Mouse (Mus musculus): ENCODE measurements at regions not wholly inside any gene's neighbourhood (a gene's known extent, or its start where the extent isn't known, plus 50 kb on each side); places are given as distances from the start of the nearest gene placed in this dataset.

DNA sequence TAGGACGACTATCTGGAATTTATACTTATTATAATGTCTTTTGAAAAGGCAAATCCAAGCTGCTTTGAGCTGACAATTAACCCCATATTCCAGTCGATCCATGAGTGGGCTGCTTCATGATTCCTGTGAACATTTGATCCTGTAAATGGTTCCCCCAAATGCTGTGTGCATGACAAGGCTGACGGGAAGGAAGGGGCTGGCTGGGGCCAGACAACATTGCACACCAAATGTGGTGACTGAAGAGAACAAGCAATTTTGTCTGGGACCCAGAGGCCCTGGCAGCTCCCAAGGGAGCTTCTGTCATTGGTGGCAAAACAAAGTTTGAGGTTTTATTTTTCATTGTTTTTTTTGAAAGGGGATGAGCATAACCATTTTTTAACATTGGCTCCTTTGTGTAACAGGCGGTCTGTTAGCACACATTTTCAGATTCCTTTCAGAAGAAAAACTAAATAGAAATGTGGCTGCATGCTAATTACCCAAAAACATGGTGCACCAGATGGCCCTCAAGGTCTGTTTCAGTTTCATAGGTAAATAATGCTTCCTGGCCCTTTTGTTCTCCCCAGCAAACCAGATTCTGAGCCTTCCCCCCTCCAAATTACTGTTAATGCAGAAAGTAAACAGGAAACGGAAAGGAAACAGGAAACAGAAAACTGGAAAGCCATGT, 348.6 kb upstream of the Cd180 start:
- DNase-seq (ENCODE audit: low spot score): no peak

DNA sequence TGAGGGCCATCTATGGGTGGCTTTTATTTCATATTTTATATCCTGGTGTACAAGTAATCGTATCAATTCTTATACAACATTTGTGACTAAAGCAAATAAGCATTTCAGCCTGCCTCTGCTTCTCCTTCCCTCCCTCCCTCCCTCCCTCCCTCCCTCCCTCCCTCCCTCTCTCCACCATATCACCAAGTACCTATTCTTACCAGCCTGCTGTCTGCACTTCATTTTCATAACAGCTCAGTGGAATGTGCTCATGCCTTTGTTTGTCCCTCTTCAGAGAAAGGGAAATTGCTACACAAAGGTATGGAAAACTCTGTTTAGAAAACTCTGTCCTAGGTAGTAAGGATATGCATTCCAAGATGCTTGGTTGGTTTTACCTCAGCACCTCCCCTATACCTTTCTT, 343.9 kb upstream of the Cd180 start:
- no peak for DNase-seq (ENCODE audit: low spot score)

DNA sequence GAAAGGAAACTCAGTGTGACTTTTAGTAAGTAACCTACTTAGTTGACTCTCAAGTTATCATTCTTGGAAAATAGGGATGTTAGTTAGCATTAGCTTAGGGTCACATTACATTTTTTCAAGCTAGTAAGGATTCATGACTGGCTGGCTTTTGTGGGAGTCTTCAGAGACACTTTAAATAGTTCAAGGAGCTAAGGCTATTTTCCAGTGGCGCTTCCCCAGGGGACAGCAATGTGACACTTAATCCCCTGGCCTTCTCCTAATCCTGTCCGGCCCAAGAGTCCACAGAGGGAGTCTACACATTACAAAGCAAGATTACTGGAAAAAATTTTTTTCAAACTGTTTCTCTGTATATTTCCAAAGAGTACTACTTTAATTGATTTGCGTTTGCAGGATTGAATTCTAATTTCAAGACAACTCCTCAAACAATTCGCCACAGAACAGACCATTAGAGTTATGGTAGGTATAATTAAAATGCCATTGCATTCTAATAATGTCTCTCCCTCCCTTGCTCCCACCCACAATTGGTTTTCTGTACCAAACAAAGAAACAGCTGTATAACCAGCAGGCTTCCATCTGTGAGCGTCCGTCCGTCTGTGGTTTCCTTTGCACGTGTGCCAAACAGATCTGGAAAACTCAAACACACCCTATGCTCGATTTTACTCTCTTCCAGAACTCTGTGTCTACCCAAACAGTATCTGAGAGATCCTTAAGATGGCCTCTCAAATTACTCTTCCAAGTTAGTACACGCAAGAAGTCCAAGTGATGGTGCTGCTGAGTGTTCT, 341.1 kb upstream of the Cd180 start:
- DNase-seq (ENCODE audit: low spot score): peak; percentile 14

DNA sequence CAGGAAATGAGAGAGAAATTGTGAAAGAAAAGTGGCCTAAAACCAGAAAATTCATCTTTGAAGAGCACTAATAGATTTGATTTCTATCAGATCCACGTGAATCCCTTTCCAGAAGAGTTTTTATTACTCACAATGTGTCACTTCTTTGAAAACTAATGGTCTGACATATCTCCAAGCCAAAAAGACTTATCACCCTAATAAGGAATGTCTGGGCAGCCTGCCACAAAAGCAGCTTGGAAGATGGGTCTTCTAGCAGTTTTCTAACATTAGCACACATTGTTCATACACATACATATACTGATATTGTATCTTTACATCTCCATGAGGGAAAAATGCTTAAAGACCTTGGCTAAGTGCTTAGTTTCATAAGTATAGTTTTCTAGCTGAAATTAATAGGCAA, 337.8 kb upstream of the Cd180 start:
- no peak for DNase-seq (ENCODE audit: low spot score)

DNA sequence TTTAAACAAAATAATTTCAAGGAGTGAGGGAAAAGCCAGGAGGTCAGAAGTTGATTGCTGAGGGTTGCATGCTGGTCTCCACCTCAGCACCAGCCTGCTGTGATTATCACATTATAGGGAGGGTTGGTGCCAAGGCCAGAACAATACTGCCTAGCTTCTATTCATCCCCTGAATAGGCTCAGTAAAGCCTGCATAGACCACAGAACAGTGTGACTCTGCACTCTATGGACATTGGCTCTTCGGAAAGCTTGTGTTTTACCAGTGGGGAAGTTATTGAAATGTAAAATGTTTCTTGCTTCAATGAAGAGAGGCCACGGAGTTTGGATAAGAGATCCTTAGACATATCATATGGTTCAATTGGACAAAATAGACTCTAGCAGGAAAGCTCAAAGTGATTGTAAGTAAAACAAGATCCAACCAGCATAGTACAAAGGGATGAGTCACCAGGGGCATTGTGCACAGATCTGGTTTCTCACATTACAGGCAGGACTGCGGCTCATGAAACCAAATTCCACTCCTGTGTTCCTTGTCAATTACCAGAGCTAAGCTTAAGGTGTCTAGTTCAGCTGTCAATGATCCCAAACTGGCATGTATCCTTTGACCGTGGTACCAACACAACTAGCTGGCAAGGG, 320.8 kb upstream of the Cd180 start:
- DNase-seq (ENCODE audit: low spot score): no peak

DNA sequence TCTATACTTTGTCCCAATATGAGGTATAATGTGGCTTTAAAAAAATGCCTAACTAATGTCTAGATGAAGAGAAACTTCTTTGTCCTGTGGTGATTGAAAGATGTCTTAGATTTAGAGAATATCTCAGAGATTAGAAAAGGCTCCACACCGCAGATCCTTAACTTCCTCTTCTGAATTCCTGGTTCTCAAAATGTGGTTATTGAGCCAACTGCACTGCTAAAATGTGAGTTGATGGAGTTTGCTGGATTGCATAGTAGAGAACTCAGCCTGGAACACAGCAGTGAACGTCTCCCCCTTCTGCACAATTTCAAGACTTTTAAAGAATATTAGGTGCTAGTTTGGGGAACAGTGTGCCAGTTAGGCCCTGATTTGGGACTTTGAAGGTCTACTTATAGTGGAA, 312.7 kb upstream of the Cd180 start:
- DNase-seq (ENCODE audit: low spot score): no peak

DNA sequence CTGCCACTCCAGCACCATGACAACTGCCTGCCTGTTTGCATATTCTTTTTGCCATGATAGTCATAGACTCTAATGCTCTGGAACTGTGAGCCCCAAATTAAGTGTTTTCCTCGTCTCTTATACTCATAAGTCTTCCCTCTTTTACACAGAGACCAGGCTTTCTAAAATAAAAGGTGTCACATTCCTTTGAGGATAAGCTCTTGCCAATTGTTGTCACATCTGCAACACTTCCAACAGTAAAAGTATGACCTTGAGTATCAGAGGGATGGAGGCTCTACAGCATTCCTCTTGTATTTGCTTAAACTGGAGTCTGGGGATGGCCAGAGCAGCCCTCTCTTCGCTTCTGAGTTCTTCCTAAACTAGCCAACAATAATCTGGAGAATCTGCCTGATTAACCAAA, 301.4 kb upstream of the Cd180 start:
- no peak for DNase-seq (ENCODE audit: low spot score)

DNA sequence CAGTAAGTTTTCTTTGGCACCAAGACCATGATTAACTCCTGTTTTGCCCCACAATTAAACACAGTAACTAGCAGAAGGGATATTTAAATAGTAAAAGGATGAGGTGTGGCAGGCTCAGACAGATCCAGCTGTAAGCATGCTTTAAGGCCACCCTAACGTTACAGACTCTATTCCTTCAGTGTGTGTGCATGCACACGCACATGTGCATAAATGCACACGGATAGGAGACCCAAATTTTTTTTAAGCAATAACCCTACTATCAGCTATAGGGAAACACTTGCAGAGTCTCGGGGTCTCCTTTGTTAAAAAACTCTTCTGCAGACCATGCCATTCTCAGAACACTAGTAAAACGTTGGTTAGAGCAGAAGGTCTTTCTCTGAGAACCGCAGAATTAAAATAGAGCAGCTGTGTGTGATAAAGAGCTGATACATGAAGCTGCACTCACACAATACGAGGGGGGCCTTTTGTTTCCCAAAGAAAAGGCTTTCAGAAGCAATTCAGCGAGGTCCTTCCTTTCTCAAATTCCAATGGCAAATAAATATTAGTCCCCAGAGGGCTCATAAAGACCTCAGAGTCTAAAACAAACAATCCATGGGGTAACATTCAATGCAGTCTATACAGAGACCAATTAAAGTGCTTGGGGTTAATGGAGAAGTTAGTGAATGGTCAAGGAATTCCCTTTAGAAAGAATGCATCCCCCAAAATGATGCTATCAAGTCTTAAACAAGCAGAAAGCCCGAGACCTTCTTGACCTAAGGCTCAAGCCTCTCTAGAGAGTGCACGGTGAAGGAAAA, 300.3 kb upstream of the Cd180 start:
- no peak for DNase-seq (ENCODE audit: low spot score)

DNA sequence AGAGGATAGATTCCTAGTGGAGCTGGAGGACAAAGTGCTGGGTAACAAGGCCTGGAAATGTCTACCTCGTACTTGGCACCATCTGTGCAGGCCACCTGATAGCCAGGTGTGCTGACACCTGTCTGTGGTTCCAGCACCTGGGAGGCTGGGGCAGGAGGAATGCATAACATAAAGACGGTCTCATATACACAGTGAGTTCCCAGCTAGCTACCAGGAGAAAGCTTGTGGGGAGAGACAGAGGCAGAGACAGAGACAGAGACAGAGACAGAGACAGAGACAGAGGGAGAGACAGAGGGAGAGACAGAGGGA, 299.7 kb upstream of the Cd180 start:
- no peak for DNase-seq (ENCODE audit: low spot score)

DNA sequence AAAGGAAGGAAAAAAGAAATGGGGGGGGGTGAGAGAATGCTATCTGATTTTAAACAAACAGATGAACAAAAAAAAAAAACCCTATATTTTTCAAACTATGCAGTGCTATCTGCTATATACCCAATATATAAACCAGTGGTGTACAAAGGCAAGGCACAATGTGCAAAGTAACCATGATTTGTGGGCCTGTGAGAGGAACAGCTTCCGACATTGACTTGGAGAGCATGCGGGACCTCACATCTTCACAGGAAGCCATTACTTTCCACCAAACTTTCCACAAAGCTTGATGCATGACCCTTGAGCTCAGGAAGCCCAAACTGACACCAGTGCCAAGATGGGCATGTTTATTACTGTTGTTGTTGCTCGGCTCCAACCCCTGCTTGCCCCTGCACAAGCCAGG, 299.3 kb upstream of the Cd180 start:
- no peak for DNase-seq (ENCODE audit: low spot score)

DNA sequence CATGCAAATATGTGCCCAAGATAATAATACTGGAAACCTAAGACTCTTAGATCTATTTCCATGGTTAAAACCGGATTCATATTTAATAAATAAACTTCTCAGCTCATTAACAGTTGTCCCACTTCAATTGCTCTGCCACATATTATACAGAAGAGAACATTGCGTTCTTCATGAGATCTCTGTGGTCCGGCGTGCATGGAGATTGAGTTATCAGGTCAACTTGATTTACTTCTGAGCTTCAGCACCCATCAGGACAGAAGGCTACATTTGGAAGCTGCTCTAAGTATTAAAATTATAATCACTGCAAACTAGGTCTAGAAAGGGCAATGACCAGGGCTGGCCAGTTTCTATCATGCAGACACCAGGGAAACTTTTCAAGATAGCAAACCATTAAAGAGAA, 295.9 kb upstream of the Cd180 start:
- DNase-seq (ENCODE audit: low spot score): no peak

DNA sequence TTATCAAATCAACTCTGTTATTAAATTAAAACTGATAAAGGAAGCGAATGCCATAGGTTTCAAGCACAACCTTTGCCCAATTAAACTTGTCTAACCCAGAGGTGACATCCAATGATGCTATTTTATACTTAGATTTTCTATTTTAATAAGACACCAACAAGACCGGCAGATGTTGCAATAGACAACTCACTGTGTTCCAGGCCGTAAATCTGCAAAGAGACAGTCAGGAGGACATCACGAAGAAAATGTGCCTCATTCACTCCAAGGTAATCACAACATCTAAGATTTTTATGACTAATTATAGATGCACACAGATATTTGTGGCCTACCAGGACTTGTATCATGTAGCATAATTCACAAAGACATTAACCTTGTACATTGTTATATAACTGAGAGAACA, 281.5 kb upstream of the Cd180 start:
- no peak for DNase-seq (ENCODE audit: low spot score)

DNA sequence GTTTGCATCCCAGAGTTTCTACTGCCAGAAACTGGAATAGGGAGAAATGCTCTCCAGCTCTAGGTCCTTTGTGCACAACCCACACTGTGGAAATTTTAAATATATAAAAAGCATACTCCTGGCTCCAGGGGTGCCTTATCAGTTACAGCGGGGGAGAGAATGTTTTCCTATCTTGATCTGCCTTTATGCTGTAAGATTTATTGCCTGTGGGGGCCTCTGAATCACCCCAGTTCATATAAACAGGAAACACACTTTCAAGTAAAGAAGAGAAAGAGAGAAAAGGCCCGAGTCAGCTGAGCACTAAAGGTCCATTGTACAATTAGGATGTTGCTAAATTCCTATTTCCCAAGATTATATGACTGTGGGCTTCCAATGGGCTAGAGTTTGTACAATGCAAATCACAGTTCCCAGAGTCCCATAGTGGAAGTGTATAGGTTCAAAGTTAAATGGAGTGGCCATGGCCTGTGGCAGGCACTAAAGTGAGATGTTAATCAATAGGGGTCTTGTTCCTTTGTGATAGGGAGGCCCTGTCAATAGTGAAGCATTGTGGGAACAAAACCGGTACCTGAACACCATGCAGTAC, 258.9 kb upstream of the Cd180 start:
- DNase-seq (ENCODE audit: low spot score): no peak

DNA sequence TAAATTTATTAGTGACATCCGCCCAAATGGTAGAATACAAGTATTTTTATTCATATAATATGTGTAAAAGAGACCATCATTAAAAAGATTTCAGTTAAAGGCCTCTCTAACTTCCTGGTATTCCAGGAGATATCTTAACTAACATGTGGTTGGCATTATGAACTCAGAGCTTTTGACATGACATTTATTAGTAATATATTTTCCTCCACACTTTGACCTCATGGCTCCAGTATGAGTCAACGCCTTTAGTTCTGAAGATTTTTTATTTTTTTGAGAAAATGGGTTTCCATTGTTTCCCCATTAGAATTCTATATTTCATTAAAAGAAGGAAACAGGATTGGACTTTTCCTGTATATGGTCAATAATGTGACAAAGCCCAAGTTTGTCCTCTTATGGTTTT, 250.7 kb upstream of the Cd180 start:
- DNase-seq (ENCODE audit: low spot score): no peak

DNA sequence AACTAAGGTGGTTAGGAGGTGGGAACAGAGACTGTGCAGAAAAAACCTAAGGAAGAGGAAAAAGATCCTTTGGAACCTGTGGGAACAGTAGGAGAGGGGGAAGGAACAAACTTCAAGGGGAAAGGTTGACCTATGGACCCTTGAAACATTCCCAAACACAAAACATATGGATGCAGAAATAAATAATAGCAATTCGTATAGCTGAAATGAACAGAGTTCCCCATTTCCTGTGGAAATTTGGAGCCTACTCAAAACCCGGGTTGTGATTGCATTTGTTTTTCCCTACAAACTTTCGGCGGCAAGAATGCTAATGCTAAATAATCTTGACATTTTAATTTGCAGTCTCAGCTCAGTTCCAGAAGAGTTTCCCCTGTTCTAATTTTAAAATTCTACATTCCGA, 246.0 kb upstream of the Cd180 start:
- no peak for DNase-seq (ENCODE audit: low spot score)

DNA sequence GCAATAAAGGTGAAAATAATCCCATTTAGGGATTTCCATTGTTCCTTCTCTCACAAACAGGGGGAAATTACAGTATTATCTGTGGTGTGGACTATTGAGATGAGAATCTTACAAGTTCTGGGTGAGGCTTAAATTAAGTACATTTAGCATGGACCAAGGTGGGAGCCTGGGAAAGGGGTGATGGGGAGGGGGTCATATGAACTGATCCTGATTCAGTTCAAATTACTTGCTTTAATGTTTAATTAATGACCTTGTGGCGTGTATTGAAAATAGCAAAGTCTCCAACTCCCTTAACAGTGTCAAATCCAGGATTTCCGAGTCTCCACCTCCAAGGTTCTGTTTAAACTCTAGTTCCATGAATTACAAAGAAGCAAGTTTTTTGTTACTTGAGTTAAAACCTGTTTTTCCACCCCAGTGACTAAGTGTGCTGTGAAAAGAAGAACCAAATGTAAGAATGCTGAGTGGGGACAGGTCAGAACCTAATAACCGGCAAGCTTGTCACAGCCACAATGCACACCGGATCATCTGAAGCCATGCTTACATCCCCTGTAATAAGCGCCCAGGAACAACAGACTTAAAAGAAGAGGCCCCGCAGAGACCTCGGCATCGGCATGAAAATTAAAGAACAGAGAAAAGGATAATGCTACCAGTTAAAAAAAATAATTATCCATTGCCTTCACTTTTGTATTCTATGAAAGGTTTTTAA, 243.8 kb upstream of the Cd180 start:
- DNase-seq (ENCODE audit: low spot score): no peak

DNA sequence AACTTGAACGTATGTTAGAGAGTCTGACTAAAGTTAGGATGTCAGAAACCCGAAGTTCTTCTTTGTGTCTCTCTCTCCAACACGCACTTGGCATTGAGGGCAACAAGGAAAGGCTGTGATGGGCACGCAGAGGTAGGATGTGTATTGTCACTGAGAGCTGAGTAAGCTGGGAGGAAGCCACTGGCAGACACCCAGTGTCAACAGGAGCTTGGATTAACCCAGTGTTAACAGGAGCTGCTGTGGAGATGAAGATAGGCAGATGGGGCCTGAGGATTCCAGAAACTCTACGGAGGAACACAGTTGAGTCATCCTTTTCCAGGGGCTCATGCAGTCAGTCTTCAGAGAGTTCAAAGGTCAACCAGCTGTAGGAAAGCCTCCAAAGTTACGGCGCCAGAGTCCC, 242.2 kb upstream of the Cd180 start:
- DNase-seq (ENCODE audit: low spot score): no peak

DNA sequence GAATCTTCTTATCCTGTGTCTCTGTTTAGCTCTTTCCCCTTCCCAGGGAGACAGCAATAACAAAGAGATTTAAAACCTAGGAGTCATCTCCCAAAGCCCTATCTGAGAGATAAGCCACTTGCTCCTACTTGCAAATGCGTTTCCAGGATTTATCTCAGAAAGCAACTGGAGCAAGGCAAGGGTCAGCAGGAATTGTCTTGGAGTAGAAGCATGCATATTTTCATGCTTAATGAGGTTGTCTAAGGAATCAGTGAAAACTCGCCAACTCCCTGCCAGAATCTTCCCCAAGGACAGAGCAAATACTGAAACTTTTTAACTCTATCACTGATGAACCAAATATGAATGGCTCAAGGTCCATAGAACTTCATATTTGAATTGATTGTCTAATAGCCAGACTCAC, 234.6 kb upstream of the Cd180 start:
- DNase-seq (ENCODE audit: low spot score): no peak

DNA sequence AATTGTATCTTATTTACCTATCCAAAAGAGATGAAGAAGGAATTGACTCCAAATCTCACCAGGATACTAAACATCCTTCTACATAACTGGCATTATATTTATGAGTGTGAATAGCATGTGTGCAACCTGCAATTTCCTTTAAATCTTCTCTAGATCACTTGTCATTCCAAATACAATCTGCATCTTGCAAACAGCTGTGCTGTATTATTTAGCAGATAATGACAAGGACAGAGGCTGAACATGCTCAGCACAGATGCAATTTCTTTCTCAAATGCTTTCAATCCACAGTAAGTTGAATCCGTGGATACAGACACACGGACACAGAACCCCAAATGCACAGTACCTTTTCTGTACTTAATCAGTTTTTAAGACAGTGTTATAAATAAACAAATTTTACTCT, 229.4 kb upstream of the Cd180 start:
- no peak for DNase-seq (ENCODE audit: low spot score)

DNA sequence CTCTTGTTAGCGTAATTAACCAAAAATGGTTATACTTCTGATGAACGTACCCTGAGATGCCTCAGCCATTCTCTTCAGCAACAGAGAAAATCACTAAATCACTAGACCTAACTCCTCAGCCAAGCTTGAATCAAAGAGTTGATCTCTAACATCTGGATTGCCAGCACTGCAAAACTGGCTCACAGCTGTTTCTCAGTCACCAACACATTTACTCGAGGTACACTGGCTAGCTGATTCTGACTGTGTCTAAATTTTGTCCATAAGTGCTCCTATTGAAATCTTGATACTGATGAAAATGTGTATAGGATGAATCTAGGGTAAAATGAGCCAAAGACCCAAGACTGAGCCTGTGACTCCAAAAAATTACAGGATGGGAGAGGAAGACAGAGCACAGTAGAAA, 211.5 kb upstream of the Cd180 start:
- no peak for DNase-seq (ENCODE audit: low spot score)

DNA sequence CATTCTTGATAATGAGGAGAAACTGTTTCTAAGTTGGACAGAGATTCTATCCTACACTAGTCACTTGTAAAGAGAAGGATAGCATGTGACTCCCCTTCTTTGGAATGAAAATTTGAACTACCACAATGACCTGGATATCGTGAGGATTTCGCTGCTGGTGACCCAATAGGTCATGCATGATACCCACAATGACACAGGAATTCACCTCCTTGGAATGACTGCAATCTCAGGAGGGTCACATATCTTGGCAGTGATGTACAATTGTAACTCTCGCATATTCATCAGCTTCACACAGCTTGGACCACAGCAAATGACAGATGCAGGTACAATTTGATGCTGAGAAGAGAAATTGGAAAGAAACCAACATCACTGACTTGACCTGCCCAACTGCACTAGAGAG, 210.9 kb upstream of the Cd180 start:
- DNase-seq (ENCODE audit: low spot score): no peak
